In genomic region chr7:80688556-80689220, GRCm38 (mm10) we compare ENCODE assay signal across 8 mouse cellular contexts. TPM values are rescaled to one million over a fixed set of nuclear protein-coding genes. Genes with fewer than 3 reads are reported as not detected.
DNase-seq lines count a peak whose midpoint lies in the region; ATAC-seq and TF ChIP-seq lines count a peak whose summit lies in the region.

Crtc3 (minus strand) TSS chr7:80688877.

- no peaks in the 10 kb centered on the region for H3K36me3 ChIP-seq in embryonic facial prominence, embryonic 15.5 days
- H3K36me3 ChIP-seq in limb, embryonic 15.5 days: no peaks in the 10 kb centered on the region
- H3K36me3 ChIP-seq in midbrain, embryonic 16.5 days (ENCODE audit: control insufficient read depth, insufficient read depth, low read length): no peaks in the 10 kb centered on the region
- no peaks in the 10 kb centered on the region for H3K36me3 ChIP-seq in spleen, adult 2 months (ENCODE audit: control insufficient read depth, insufficient read depth, low read length)

- peak within 1 kb of the TSS; percentile 94 for H3K9ac ChIP-seq in embryonic facial prominence, embryonic 15.5 days
- H3K9ac ChIP-seq in limb, embryonic 15.5 days: peak within 1 kb of the TSS; percentile 89
- peak within 1 kb of the TSS; percentile 96 for H3K9ac ChIP-seq in midbrain, embryonic 16.5 days (ENCODE audit: low read depth, low read length)

- peak within 1 kb of the TSS; percentile 72 for H3K4me2 ChIP-seq in embryonic facial prominence, embryonic 15.5 days (replicated peaks)
- H3K4me2 ChIP-seq in limb, embryonic 15.5 days: peak within 1 kb of the TSS; percentile 71
- H3K4me2 ChIP-seq in midbrain, embryonic 16.5 days (ENCODE audit: low read length): peak within 1 kb of the TSS; percentile 72

- no peak; the same call in none of the 2 replicates for TF ChIP-seq POLR2A in spleen, adult 2 months (IDR thresholded peaks at IDR 0.05; ENCODE audit: low read depth, low read length)

- no peaks in the 10 kb centered on the region for H3K9me3 ChIP-seq in embryonic facial prominence, embryonic 15.5 days (replicated peaks)
- no peaks in the 10 kb centered on the region for H3K9me3 ChIP-seq in limb, embryonic 15.5 days
- H3K9me3 ChIP-seq in midbrain, embryonic 16.5 days (replicated peaks; ENCODE audit: control insufficient read depth, low read length, poor library complexity, severe bottlenecking): no peaks in the 10 kb centered on the region

- 0% methylated on average over 76 of the region's 83 CpGs for WGBS in embryonic facial prominence, embryonic 15.5 days
- under 1% methylated on average over 83 of the region's 83 CpGs for WGBS in limb, embryonic 15.5 days
- WGBS in midbrain, embryonic 16.5 days: under 1% methylated on average over 78 of the region's 83 CpGs
- 1% methylated on average over 79 of the region's 83 CpGs for WGBS in spleen, adult 2 months

- H3K4me1 ChIP-seq in embryonic facial prominence, embryonic 15.5 days: peaks cover 11% of the 10 kb centered on the region; the same call in 1 of the 2 replicates
- H3K4me1 ChIP-seq in limb, embryonic 15.5 days: peaks cover 16% of the 10 kb centered on the region
- peaks cover 19% of the 10 kb centered on the region for H3K4me1 ChIP-seq in midbrain, embryonic 16.5 days (ENCODE audit: control insufficient read depth, insufficient read depth, low read length)
- H3K4me1 ChIP-seq in spleen, adult 2 months (ENCODE audit: control insufficient read depth, insufficient read depth, insufficient read length): peaks cover 6% of the 10 kb centered on the region

- no peaks in the 10 kb centered on the region for H3K27me3 ChIP-seq in embryonic facial prominence, embryonic 15.5 days
- no peaks in the 10 kb centered on the region for H3K27me3 ChIP-seq in limb, embryonic 15.5 days
- H3K27me3 ChIP-seq in midbrain, embryonic 16.5 days (ENCODE audit: control insufficient read depth, insufficient read depth, low read depth, low read length): no peaks in the 10 kb centered on the region
- no peaks in the 10 kb centered on the region for H3K27me3 ChIP-seq in spleen, adult 2 months (ENCODE audit: control insufficient read depth, insufficient read depth, low read length)

- peak within 1 kb of the TSS; percentile 75 for H3K4me3 ChIP-seq in embryonic facial prominence, embryonic 15.5 days (replicated peaks)
- H3K4me3 ChIP-seq in limb, embryonic 15.5 days: peak within 1 kb of the TSS; percentile 83
- peak within 1 kb of the TSS; percentile 93 for H3K4me3 ChIP-seq in midbrain, embryonic 16.5 days (ENCODE audit: low read depth, low read length)
- peak within 1 kb of the TSS; percentile 92 for H3K4me3 ChIP-seq in spleen, adult 2 months (ENCODE audit: extremely low read depth, insufficient read depth, insufficient read length)

- TF ChIP-seq CTCF in spleen, adult 2 months (IDR thresholded peaks at IDR 0.05; ENCODE audit: extremely low read depth, insufficient read depth, insufficient read length, insufficient replicate concordance): peak; percentile 7; the same call in 1 of the 2 replicates

- peak; percentile 85 for ATAC-seq in embryonic facial prominence, embryonic 15.5 days (ENCODE audit: insufficient number of reproducible peaks, low FRiP score, low TSS enrichment, low read depth)
- peak; percentile 89 for ATAC-seq in limb, embryonic 15.5 days (ENCODE audit: insufficient number of reproducible peaks, low FRiP score, low TSS enrichment, low read depth)
- ATAC-seq in midbrain, embryonic 16.5 days: peak; percentile 82

- H3K27ac ChIP-seq in embryonic facial prominence, embryonic 15.5 days (replicated peaks): peak within 1 kb of the TSS; percentile 96
- peak within 1 kb of the TSS; percentile 96 for H3K27ac ChIP-seq in limb, embryonic 15.5 days
- peak within 1 kb of the TSS; percentile 96 for H3K27ac ChIP-seq in midbrain, embryonic 16.5 days (ENCODE audit: low read length)
- peak within 1 kb of the TSS; percentile 91 for H3K27ac ChIP-seq in spleen, adult 2 months (ENCODE audit: insufficient read depth, low read length)

- DNase-seq in A20 (ENCODE audit: low read depth, low spot score): peak; percentile 79
- peak; percentile 80 to 86 for DNase-seq in adrenal gland, postnatal 36 days
- peak; percentile 61 for DNase-seq in heart, adult 8-10 months (ENCODE audit: low spot score)
- DNase-seq in kidney, adult 8-10 months: peak; percentile 52 to 54
- peak in 1 of 2 experiments; percentile 61 for DNase-seq in spleen, adult 2 months (ENCODE audit: low read depth in 1 of 2, low spot score in 2 of 2)

RNA-seq across cellular contexts. Expression of gene Crtc3, which starts in this region (rescaled TPM):
- total RNA-seq in adrenal gland, postnatal 36 days (2021): 10 to 100 TPM; 25.0 to 31.2 TPM
- 30.2 and 33.5 TPM in 2 replicates for polyA plus RNA-seq in embryonic facial prominence, embryonic 15.5 days (2015; fragmentation: Nextera tagmentation; extraction: Ambion mirVana)
- 10 to 100 TPM; 10.7 to 12.1 (median 11.7) TPM for total RNA-seq in heart, adult 8-10 months (2022)
- 25.9 and 26.5 TPM in 2 replicates for polyA plus RNA-seq in limb, embryonic 15.5 days (2015; fragmentation: Nextera tagmentation; extraction: Ambion mirVana)
- 12.7 and 13.7 TPM in 2 replicates for polyA plus RNA-seq in midbrain, embryonic 16.5 days (2015; fragmentation: Nextera tagmentation; extraction: Ambion mirVana)
- polyA plus RNA-seq in spleen, adult 2 months (2012; rRNA removed): 19.1 and 21.3 TPM in 2 replicates
